Mouse (Mus musculus): ENCODE measurements around the gene Rab34.

DNA sequence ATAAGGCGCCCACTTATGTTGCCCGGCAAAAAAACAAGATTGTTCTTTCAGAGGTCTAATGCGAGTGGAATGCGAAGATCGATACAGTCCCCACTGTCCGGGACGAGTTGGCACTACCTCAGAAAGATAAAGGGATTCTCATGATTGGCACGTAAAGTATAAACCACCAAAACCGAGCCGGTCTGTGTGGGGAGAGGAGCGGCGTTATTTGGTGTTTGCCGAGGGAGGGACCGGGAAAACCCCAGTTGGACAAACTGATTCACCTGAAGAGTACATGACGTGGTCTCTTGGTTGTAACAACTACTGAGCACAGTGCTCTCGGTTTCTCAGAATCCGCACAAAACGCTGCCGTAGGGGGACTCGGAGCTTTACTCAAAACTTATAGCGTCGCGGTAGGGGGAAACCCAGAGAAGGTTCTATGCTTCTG lies 11.3 kb upstream of the Rab34 start:
- TF ChIP-seq EP300 (IDR thresholded peaks at IDR 0.05; ENCODE audit: low read depth), result no peak
- no peak for TF ChIP-seq CTCF (IDR thresholded peaks at IDR 0.05; ENCODE audit: low read depth)

Measured in heart, postnatal 0 days (tissue).